Mouse (Mus musculus) liver, embryonic 14.5 days (tissue): ENCODE measurements at regions not wholly inside any gene's neighbourhood (a gene's known extent, or its start where the extent isn't known, plus 50 kb on each side); places are given as distances from the start of the nearest gene placed in this dataset.

ENCODE experiments used
- ATAC-seq: fragments of 200-750 bp; cut with Nextera tagmentation; 2 replicates; pipeline ENCODE4 v1.8.0; 2017; ENCODE audit warnings: moderate number of reproducible peaks, mild to moderate bottlenecking, moderate library complexity; ENCODE audit not compliant: insufficient read depth
- DNase-seq, 3 experiments: peaks; one replicate each; pipeline ENCODE4 v3.0.0-alpha.2; 2012 to 2013; ENCODE audit warnings: low read depth in 3 of 3, low spot score in 3 of 3
- H3K27ac ChIP-seq: fragments of 300-500 bp; sonication (generic); 2 replicates; pipeline ENCODE4 v1.5.1; 2014; ENCODE audit warnings: moderate library complexity, mild to moderate bottlenecking, control low read depth, inconsistent platforms
- H3K27me3 ChIP-seq: fragments of 300-500 bp; sonication (generic); 2 replicates; pipeline ENCODE4 v1.6.1; 2014; ENCODE audit warnings: mild to moderate bottlenecking, low read length, moderate library complexity; ENCODE audit not compliant: control insufficient read depth, insufficient read depth
- H3K36me3 ChIP-seq: fragments of 300-500 bp; sonication (generic); replicated peaks from 2 replicates; pipeline ENCODE4 v1.6.1; 2014; ENCODE audit warnings: low read depth; ENCODE audit not compliant: control insufficient read depth, insufficient read depth
- H3K4me1 ChIP-seq, 2 experiments: fragments of 200-500 bp in 1 of 2; fragments of 300-500 bp in 1 of 2; sonication (generic) in 1 of 2; replicated peaks; 2 replicates each; pipeline ENCODE4 v1.6.1; 2012 to 2014; ENCODE audit warnings: antibody characterized with exemption in 1 of 2, inconsistent platforms in 1 of 2, low read length in 1 of 2; ENCODE audit not compliant: control insufficient read depth in 2 of 2, insufficient read depth in 2 of 2
- H3K4me2 ChIP-seq: fragments of 300-500 bp; sonication (generic); 2 replicates; pipeline ENCODE4 v1.6.1; 2014; ENCODE audit warnings: low read depth, mild to moderate bottlenecking, control low read depth, moderate library complexity
- H3K4me3 ChIP-seq, 2 experiments: fragments of 200-500 bp in 1 of 2; fragments of 300-500 bp in 1 of 2; sonication (generic) in 1 of 2; 2 replicates each; pipeline ENCODE4 v1.5.1; 2012 to 2014; ENCODE audit warnings: low read depth in 2 of 2, low read length in 2 of 2, mild to moderate bottlenecking in 2 of 2, control low read depth in 1 of 2, inconsistent platforms in 1 of 2, moderate library complexity in 1 of 2; ENCODE audit not compliant: insufficient read depth in 1 of 2
- H3K9ac ChIP-seq: fragments of 300-500 bp; sonication (generic); replicated peaks from 2 replicates; pipeline ENCODE4 v1.6.1; 2014; ENCODE audit warnings: mild to moderate bottlenecking, control low read depth, moderate library complexity
- H3K9me3 ChIP-seq: fragments of 300-500 bp; sonication (generic); 2 replicates; pipeline ENCODE4 v1.6.1; 2016; ENCODE audit warnings: low read length, mixed read lengths; ENCODE audit not compliant: control insufficient read depth
- CTCF ChIP-seq: IDR thresholded peaks from 2 replicates; pipeline ENCODE4 v1.5.1; 2016; ENCODE audit warnings: antibody characterized with exemption, low read depth, control low read depth
- EP300 ChIP-seq: IDR thresholded peaks from 2 replicates; pipeline ENCODE4 v1.6.1; 2016; ENCODE audit warnings: antibody characterized with exemption, low read depth
- WGBS: fragments of 180-500 bp; shearing (Covaris S2); extraction: QIAGEN DNeasy Blood & Tissue Kit; methylation state at CpG from one replicate; pipeline ENCODE4 v1.1.7; 2014; ENCODE audit not compliant: insufficient replicate concordance; 5-methylcytosine and 5-hydroxymethylcytosine counted together

DNA sequence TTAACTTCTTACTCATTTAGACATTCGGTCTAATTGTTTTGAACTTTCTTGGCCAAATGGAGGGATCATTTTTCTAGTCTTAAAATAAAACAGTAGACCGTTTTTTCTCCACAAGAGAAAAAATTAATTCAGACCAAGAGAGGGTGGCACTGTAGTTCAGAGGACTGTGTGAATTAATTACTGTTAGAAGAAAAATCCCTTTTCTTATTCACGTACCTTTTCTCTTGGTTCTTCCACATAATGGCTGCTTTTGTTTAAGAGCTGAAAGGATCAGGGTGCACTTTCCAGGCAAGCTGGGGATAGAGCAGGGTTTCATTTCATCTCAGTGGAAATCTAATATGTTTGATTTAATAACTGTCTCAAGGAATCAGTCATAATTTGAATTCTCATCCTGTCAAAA is 255.9 kb downstream of the Otol1 start:
- Histone ChIP-seq H3K4me2 (no peak overlapping the region), H3K9ac (no peak overlapping the region), H3K4me3 (no peak overlapping the region), H3K27me3 (no peaks in the 10 kb centered on the region), H3K36me3 (no peaks in the 10 kb centered on the region), H3K9me3 (no peaks in the 10 kb centered on the region), H3K4me1 (no peaks in the 10 kb centered on the region), H3K27ac (no peak overlapping the region)
- WGBS, result 50% methylated on average over 3 of the region's 3 CpGs
- ATAC-seq, result no peak
- TF ChIP-seq CTCF, result no peak
- TF ChIP-seq EP300, result no peak
- DNase-seq, result no peak

- TF ChIP-seq EP300 (no peak), CTCF (no peak)
- WGBS, result 63% methylated on average over 7 of the region's 7 CpGs
- no peak for DNase-seq
Measured at GRCm38 (mm10) chr3:70288590-70289388, 281.4 kb downstream of the Otol1 start.

DNA sequence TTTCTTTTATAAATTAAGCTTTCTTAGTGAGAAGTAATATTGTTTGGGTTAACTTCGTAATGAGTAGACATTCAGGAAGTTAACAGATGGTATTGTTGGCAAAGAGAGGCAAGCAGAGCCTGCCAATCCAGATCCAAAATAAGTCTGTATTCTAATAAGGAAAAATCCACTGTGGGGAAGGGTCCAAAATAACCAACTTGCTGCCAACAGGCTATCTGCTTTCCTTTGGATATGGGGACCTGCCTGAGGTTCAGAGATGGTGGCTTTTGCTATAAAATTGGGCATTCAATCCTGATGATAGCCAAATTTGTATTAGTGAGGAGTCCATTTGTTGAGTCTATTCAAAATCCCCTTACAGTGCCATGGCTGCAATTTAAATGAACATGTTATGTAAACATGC is 300.1 kb downstream of the Otol1 start:
- H3K9ac ChIP-seq, result no peak overlapping the region
- no peak overlapping the region for H3K4me3 ChIP-seq
- no peak for DNase-seq
- H3K4me2 ChIP-seq, result no peak overlapping the region
- no peaks in the 10 kb centered on the region for H3K4me1 ChIP-seq
- ATAC-seq, result no peak
- 47% methylated on average over 1 of the region's 1 CpGs for WGBS
- H3K36me3 ChIP-seq, result no peaks in the 10 kb centered on the region
- TF ChIP-seq EP300 (no peak), CTCF (no peak)
- no peaks in the 10 kb centered on the region for H3K27me3 ChIP-seq
- no peaks in the 10 kb centered on the region for H3K9me3 ChIP-seq
- no peak overlapping the region for H3K27ac ChIP-seq

More at GRCm38 (mm10) chr3:70288590-70289388, 281.4 kb downstream of the Otol1 start:
- H3K4me3 ChIP-seq, result no peak overlapping the region
- H3K36me3 ChIP-seq, result no peaks in the 10 kb centered on the region
- H3K4me1 ChIP-seq, result no peaks in the 10 kb centered on the region
- H3K9ac ChIP-seq, result no peak overlapping the region
- H3K27me3 ChIP-seq, result no peaks in the 10 kb centered on the region
- H3K9me3 ChIP-seq, result no peaks in the 10 kb centered on the region
- no peak for ATAC-seq
- H3K27ac ChIP-seq, result no peak overlapping the region
- H3K4me2 ChIP-seq, result no peak overlapping the region

GRCm38 (mm10) chr3:70308061-70308461 is 300.6 kb downstream of the Otol1 start:
- Histone ChIP-seq H3K27ac (no peak overlapping the region), H3K27me3 (no peaks in the 10 kb centered on the region), H3K9me3 (no peaks in the 10 kb centered on the region), H3K4me2 (no peak overlapping the region), H3K36me3 (no peaks in the 10 kb centered on the region), H3K9ac (no peak overlapping the region), H3K4me3 (no peak overlapping the region), H3K4me1 (no peaks in the 10 kb centered on the region)
- TF ChIP-seq EP300, result no peak
- no peak for TF ChIP-seq CTCF
- no peak for ATAC-seq
- no peak for DNase-seq
- WGBS, result 38% methylated on average over 3 of the region's 3 CpGs

- H3K27ac ChIP-seq, result no peak overlapping the region
- 60% methylated on average over 4 of the region's 4 CpGs for WGBS
- H3K4me3 ChIP-seq, result no peak overlapping the region
- ATAC-seq (no peak), DNase-seq (no peak)
- H3K9me3 ChIP-seq, result no peaks in the 10 kb centered on the region
- no peaks in the 10 kb centered on the region for H3K36me3 ChIP-seq
- H3K4me2 ChIP-seq, result no peak overlapping the region
- H3K27me3 ChIP-seq, result no peaks in the 10 kb centered on the region
- no peaks in the 10 kb centered on the region for H3K4me1 ChIP-seq
- no peak overlapping the region for H3K9ac ChIP-seq
- TF ChIP-seq EP300 (no peak), CTCF (no peak)
Measured at GRCm38 (mm10) chr3:70309304-70309703, 301.9 kb downstream of the Otol1 start.
